In the genomic region with DNA sequence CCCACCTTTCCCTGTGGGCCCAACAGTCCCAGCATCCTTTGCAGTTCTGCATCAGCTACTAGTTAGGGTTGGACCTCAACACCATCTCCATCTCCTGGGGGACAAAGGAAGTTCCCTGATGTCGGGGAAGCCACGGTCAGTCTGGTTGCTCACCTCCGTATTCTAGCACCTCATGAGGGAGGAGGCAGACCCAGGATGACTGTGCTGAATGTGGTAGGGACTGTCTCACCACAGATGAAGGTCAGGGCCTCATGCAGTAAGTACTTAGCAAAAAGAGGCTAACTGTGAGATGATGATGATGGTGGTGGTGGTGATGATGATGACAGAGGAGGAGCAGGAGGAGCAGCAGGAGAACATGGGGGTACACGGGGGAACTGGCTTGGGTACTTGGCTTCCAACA, we compare ENCODE assay signal across 26 mouse cellular contexts.
A peak's percentile ranks its signal among the peaks of the same experiment; 100 is the strongest.
DNase-seq lines count a peak whose midpoint lies in the region; ATAC-seq and TF ChIP-seq lines count a peak whose summit lies in the region.
"Had no signal": no experiment of that assay in that cellular context is flagged by ENCODE, and none has a peak within 500 bp of the region (broad histone marks: within the 10 kb centered on the region; RNA-seq: fewer than 3 reads in every experiment).

No protein-coding gene starts in this region.

- peaks cover 39% of the 10 kb centered on the region for H3K4me1 ChIP-seq in heart, embryonic 11.5 days (ENCODE audit: control insufficient read depth, insufficient read depth, low read length)
- H3K4me1 ChIP-seq in lung, embryonic 16.5 days (replicated peaks; ENCODE audit: control insufficient read depth, insufficient read depth, low read length) = peaks cover 34% of the 10 kb centered on the region
- H3K4me1 ChIP-seq in lung, adult 2 months (ENCODE audit: control insufficient read depth, insufficient read depth, low read length) = peaks cover 10% of the 10 kb centered on the region
- H3K4me1 ChIP-seq in neural tube, embryonic 15.5 days = peaks cover 19% of the 10 kb centered on the region
- peaks cover 28% of the 10 kb centered on the region for H3K4me1 ChIP-seq in midbrain, embryonic 10.5 days
- H3K4me1 ChIP-seq: liver, embryonic 15.5 days; midbrain, embryonic 15.5 days had no signal

- no peaks in the 10 kb centered on the region for H3K27me3 ChIP-seq in heart, embryonic 11.5 days (ENCODE audit: control insufficient read depth, insufficient read depth, low read length)
- no peaks in the 10 kb centered on the region for H3K27me3 ChIP-seq in lung, embryonic 16.5 days (ENCODE audit: control insufficient read depth, insufficient read depth, low read depth, low read length)
- H3K27me3 ChIP-seq in neural tube, embryonic 15.5 days (replicated peaks) = no peaks in the 10 kb centered on the region
- H3K27me3 ChIP-seq in midbrain, embryonic 10.5 days (ENCODE audit: low read depth, poor library complexity, severe bottlenecking) = no peaks in the 10 kb centered on the region
- H3K27me3 ChIP-seq: embryonic facial prominence, embryonic 13.5 days; forebrain, embryonic 15.5 days; heart, embryonic 15.5 days; hindbrain, embryonic 12.5 days; limb, embryonic 15.5 days; liver, embryonic 15.5 days; lung, embryonic 15.5 days; midbrain, embryonic 15.5 days; Patski had no signal

- H3K79me2 ChIP-seq in macrophage (ENCODE audit: inconsistent target) = peaks cover 12% of the 10 kb centered on the region

- no peak overlapping the region for H3K9ac ChIP-seq in heart, embryonic 11.5 days (ENCODE audit: low read depth, low read length)
- no peak overlapping the region for H3K9ac ChIP-seq in lung, embryonic 16.5 days (ENCODE audit: low read length)
- no peak overlapping the region for H3K9ac ChIP-seq in neural tube, embryonic 15.5 days (replicated peaks)
- H3K9ac ChIP-seq: embryonic facial prominence, embryonic 13.5 days; forebrain, embryonic 15.5 days; heart, embryonic 15.5 days; hindbrain, embryonic 12.5 days; limb, embryonic 15.5 days; liver, embryonic 15.5 days; lung, embryonic 15.5 days; midbrain, embryonic 15.5 days had no signal

- no peak overlapping the region for H3K27ac ChIP-seq in heart, embryonic 11.5 days (ENCODE audit: low read depth, low read length)
- H3K27ac ChIP-seq in lung, embryonic 16.5 days (ENCODE audit: low read length) = peak overlapping the region; percentile 84
- H3K27ac ChIP-seq in macrophage = peak overlapping the region; percentile 97
- H3K27ac ChIP-seq in neural tube, embryonic 15.5 days (replicated peaks) = no peak overlapping the region
- no peak overlapping the region for H3K27ac ChIP-seq in midbrain, embryonic 10.5 days (replicated peaks)
- H3K27ac ChIP-seq: embryonic facial prominence, embryonic 13.5 days; forebrain, embryonic 15.5 days; heart, embryonic 15.5 days; hindbrain, embryonic 12.5 days; limb, embryonic 10.5 days; liver, embryonic 15.5 days; midbrain, embryonic 15.5 days had no signal

- no peaks in the 10 kb centered on the region for H3K9me3 ChIP-seq in heart, embryonic 11.5 days (replicated peaks; ENCODE audit: control insufficient read depth, low read length)
- no peaks in the 10 kb centered on the region for H3K9me3 ChIP-seq in lung, embryonic 16.5 days (ENCODE audit: control insufficient read depth, low read length)
- H3K9me3 ChIP-seq in neural tube, embryonic 15.5 days (replicated peaks) = no peaks in the 10 kb centered on the region
- no peaks in the 10 kb centered on the region for H3K9me3 ChIP-seq in midbrain, embryonic 10.5 days (replicated peaks)
- H3K9me3 ChIP-seq: embryonic facial prominence, embryonic 13.5 days; forebrain, embryonic 10.5 days; forebrain, embryonic 15.5 days; heart, embryonic 15.5 days; hindbrain, embryonic 12.5 days; limb, embryonic 10.5 days; limb, embryonic 15.5 days; liver, embryonic 15.5 days; lung, embryonic 15.5 days; midbrain, embryonic 15.5 days had no signal

- ATAC-seq in heart, embryonic 11.5 days (replicated peaks; ENCODE audit: insufficient number of reproducible peaks, low FRiP score, low TSS enrichment) = no peak
- ATAC-seq in lung, embryonic 16.5 days (ENCODE audit: low read depth) = no peak
- ATAC-seq in neural tube, embryonic 15.5 days (ENCODE audit: low FRiP score) = no peak
- ATAC-seq: forebrain, embryonic 15.5 days; midbrain, embryonic 15.5 days; Patski had no signal

- no peak overlapping the region for H3K4me3 ChIP-seq in heart, embryonic 11.5 days (ENCODE audit: low read depth, low read length)
- no peak overlapping the region for H3K4me3 ChIP-seq in lung, embryonic 16.5 days (ENCODE audit: low read length)
- H3K4me3 ChIP-seq in lung, adult 2 months (replicated peaks; ENCODE audit: extremely low read depth, low read depth, low read length) = no peak overlapping the region
- no peak overlapping the region for H3K4me3 ChIP-seq in macrophage (ENCODE audit: inconsistent target)
- no peak overlapping the region for H3K4me3 ChIP-seq in neural tube, embryonic 15.5 days (replicated peaks)
- no peak overlapping the region for H3K4me3 ChIP-seq in midbrain, embryonic 10.5 days
- H3K4me3 ChIP-seq: embryonic facial prominence, embryonic 13.5 days; forebrain, embryonic 10.5 days; forebrain, embryonic 15.5 days; heart, embryonic 15.5 days; hindbrain, embryonic 12.5 days; limb, embryonic 10.5 days; limb, embryonic 15.5 days; liver, embryonic 15.5 days; lung, embryonic 15.5 days; midbrain, embryonic 15.5 days had no signal

- TF ChIP-seq CTCF in lung, adult 2 months (IDR thresholded peaks at IDR 0.05; ENCODE audit: insufficient read depth, low read length) = no peak

- peaks cover 10% of the 10 kb centered on the region for H3K36me3 ChIP-seq in heart, embryonic 11.5 days (ENCODE audit: control insufficient read depth, insufficient read depth, low read length)
- no peaks in the 10 kb centered on the region for H3K36me3 ChIP-seq in lung, embryonic 16.5 days (ENCODE audit: control insufficient read depth, insufficient read depth, low read length)
- 0 out of 2 replicates have a peak, but pooled peaks cover 8% of the 10 kb centered on the region for H3K36me3 ChIP-seq in macrophage (ENCODE audit: inconsistent target)
- peaks cover 61% of the 10 kb centered on the region for H3K36me3 ChIP-seq in neural tube, embryonic 15.5 days
- H3K36me3 ChIP-seq in midbrain, embryonic 10.5 days = peaks cover 39% of the 10 kb centered on the region
- H3K36me3 ChIP-seq: heart, embryonic 15.5 days; liver, embryonic 15.5 days; lung, embryonic 15.5 days had no signal

- H3K4me2 ChIP-seq in heart, embryonic 11.5 days = no peak overlapping the region
- H3K4me2 ChIP-seq in lung, embryonic 16.5 days (ENCODE audit: low read depth, low read length) = no peak overlapping the region
- H3K4me2 ChIP-seq in neural tube, embryonic 15.5 days = no peak overlapping the region
- H3K4me2 ChIP-seq: embryonic facial prominence, embryonic 13.5 days; forebrain, embryonic 15.5 days; heart, embryonic 15.5 days; hindbrain, embryonic 12.5 days; limb, embryonic 15.5 days; liver, embryonic 15.5 days; lung, embryonic 15.5 days; midbrain, embryonic 15.5 days had no signal

- no peak for TF ChIP-seq POLR2A in lung, adult 2 months (IDR thresholded peaks at IDR 0.05; ENCODE audit: borderline replicate concordance, extremely low read depth, low read depth, low read length)

- 82% methylated on average over 4 of the region's 4 CpGs for WGBS in heart, embryonic 11.5 days (ENCODE audit: insufficient replicate concordance)
- 83% methylated on average over 4 of the region's 4 CpGs for WGBS in lung, embryonic 16.5 days
- 75% methylated on average over 4 of the region's 4 CpGs for WGBS in lung, adult 2 months
- 85% methylated on average over 4 of the region's 4 CpGs for WGBS in macrophage (ENCODE audit: missing documents)
- 85% methylated on average over 4 of the region's 4 CpGs for WGBS in neural tube, embryonic 15.5 days
- WGBS in midbrain, embryonic 10.5 days = 90% methylated on average over 4 of the region's 4 CpGs

- DNase-seq in heart, adult 11 months = peak; percentile 91
- DNase-seq in lung, adult 2 months = no peak
- DNase-seq in midbrain, embryonic 10.5 days (ENCODE audit: low spot score) = no peak
- DNase-seq: adrenal gland, postnatal 14 days; cerebellum, adult 18-20 months; kidney, adult 8-10 months; kidney, postnatal 4 days; layer of hippocampus, postnatal 36 days; right cerebral cortex, adult 18-20 months; right cerebral cortex, postnatal 4 days; thymus, postnatal 14 days had no signal

Comparison
In these comparisons a context has a peak if more than half of its experiments do, and no peak if none do; other contexts are left out.
1. H3K27ac ChIP-seq: peak in lung, embryonic 16.5 days (single experiment) and macrophage (single experiment); none in heart, embryonic 11.5 days (single experiment), neural tube, embryonic 15.5 days (single experiment) and midbrain, embryonic 10.5 days (single experiment).